Mouse (Mus musculus): Measurements from ENCODE around the gene Ifit3. TPM values are rescaled to one million over a fixed set of nuclear protein-coding genes. Genes with fewer than 3 reads are reported as not detected.
"Not testable (repeated sequence)": the region's sequence is repeated elsewhere in the genome, so short reads cannot be mapped to it uniquely, and the experiment has no call there.

The Ifit3 gene
- polyA plus RNA-seq (2011; ENCODE audit: insufficient read depth, insufficient read length, low read depth, missing spikeins): 3.0 and 4.9 TPM in 2 replicates

DNA sequence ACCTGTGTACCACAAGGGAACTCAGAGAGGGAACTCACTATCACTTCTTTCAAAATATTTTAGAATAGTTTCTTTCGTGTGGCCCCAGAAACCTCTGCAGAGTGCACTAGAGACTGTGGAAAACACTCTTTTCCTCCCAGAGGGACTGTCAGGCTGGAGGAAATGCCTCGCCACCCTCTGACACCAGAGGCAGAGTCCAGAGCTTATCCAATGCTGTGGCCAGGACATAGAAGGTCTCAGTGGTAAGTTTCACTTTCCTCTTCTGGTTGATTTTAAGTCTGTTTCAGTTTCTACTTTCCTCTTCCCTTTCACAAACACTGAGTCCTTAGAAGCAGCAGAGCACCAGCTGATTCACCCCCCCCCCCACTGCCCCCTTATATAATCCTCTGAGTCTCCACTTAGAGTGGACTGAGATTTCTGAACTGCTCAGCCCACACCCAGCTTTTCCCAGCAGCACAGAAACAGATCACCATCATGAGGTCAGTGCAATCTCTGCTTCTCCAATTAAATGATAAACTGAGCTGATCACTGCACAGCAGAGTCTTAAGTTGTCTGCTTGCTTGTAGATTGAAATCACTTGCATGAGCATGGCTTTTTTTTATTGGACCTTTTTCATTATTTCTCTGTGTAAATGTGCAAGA is at the start of gene Ifit3:
Gene Ifit3, plus strand, starts transcription at position 406 of the 641 bp plus-strand sequence.
- not testable (repeated sequence) for H3K36me3 ChIP-seq (ENCODE audit: control insufficient read depth, insufficient read depth, low read length, poor library complexity, severe bottlenecking); H3K4me1 ChIP-seq (ENCODE audit: control insufficient read depth, insufficient read depth, low read length); H3K27me3 ChIP-seq (ENCODE audit: control insufficient read depth, insufficient read depth, low read length, poor library complexity, severe bottlenecking); H3K27ac ChIP-seq (ENCODE audit: insufficient read depth, low read length); H3K9me3 ChIP-seq (replicated peaks; ENCODE audit: control insufficient read depth, insufficient read depth, low read length, poor library complexity, severe bottlenecking); H3K4me3 ChIP-seq (ENCODE audit: low read depth, low read length); H3K9ac ChIP-seq (ENCODE audit: low read depth, poor library complexity, severe bottlenecking)

DNA sequence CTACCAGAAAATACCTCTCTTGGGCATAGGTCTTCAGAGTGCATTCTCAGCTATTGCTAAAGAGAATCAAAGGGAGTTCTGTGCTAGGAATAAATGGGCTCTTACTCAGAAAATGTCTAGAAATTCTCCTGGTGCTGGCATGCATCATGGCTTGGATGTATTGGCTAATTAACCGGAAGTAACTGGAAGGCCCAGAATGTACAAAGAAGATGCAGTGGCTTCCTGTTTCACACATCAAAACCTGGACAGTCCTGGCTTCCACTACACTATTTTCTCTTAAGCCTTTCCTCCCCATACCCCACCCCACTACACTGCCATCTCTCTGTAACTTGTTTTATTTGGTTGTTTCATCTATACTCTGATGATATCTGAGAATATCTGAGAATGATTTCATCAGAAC is 43.9 kb upstream of the Ifit3 start:
- no peak for TF ChIP-seq POLR2A (IDR thresholded peaks at IDR 0.05; ENCODE audit: insufficient read depth, low read length)
- no peak for TF ChIP-seq CTCF (IDR thresholded peaks at IDR 0.05; ENCODE audit: low read depth, low read length)
- TF ChIP-seq EP300 (IDR thresholded peaks at IDR 0.05; ENCODE audit: insufficient read depth, low read depth, low read length): no peak
- no peaks in the 10 kb centered on the region for H3K9me3 ChIP-seq (replicated peaks; ENCODE audit: control insufficient read depth, insufficient read depth, low read length, poor library complexity, severe bottlenecking)
- H3K27me3 ChIP-seq (ENCODE audit: control insufficient read depth, insufficient read depth, low read length, poor library complexity, severe bottlenecking): no peaks in the 10 kb centered on the region; the same call in 1 of the 2 replicates
- H3K9ac ChIP-seq (ENCODE audit: low read depth, poor library complexity, severe bottlenecking): no peak overlapping the region
- H3K36me3 ChIP-seq (ENCODE audit: control insufficient read depth, insufficient read depth, low read length, poor library complexity, severe bottlenecking): no peaks in the 10 kb centered on the region
- H3K4me1 ChIP-seq (ENCODE audit: control insufficient read depth, insufficient read depth, low read length): no peaks in the 10 kb centered on the region
- no peak overlapping the region for H3K4me3 ChIP-seq (ENCODE audit: low read depth, low read length)
- no peak overlapping the region for H3K27ac ChIP-seq (ENCODE audit: insufficient read depth, low read length)

DNA sequence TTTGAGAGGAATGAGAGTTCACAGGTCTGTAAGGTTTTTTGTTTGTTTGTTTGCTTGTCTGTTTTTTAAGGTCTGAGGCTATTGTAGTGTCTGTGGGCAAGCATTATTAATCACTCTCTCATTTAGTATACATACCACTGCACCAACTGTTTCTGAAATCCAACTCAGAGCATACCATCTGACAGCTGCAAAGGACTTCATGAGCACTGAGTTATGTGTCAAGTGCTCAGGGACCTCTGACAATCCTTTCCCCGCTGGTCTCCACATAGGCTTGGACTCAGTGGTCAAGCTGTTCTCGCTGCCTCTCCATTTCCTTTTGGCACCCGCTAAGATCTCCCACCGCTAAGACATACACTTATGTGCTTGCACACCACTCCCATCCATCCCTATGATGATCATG is 37.1 kb upstream of the Ifit3 start:
- Histone ChIP-seq H3K36me3 (ENCODE audit: control insufficient read depth, insufficient read depth, low read length, poor library complexity, severe bottlenecking) (no peaks in the 10 kb centered on the region), H3K9me3 (replicated peaks; ENCODE audit: control insufficient read depth, insufficient read depth, low read length, poor library complexity, severe bottlenecking) (no peaks in the 10 kb centered on the region), H3K27me3 (ENCODE audit: control insufficient read depth, insufficient read depth, low read length, poor library complexity, severe bottlenecking) (no peaks in the 10 kb centered on the region; the same call in 1 of the 2 replicates), H3K4me1 (ENCODE audit: control insufficient read depth, insufficient read depth, low read length) (no peaks in the 10 kb centered on the region), H3K27ac (ENCODE audit: insufficient read depth, low read length) (no peak overlapping the region), H3K9ac (ENCODE audit: low read depth, poor library complexity, severe bottlenecking) (no peak overlapping the region), H3K4me3 (ENCODE audit: low read depth, low read length) (no peak overlapping the region)
- no peak for TF ChIP-seq EP300 (IDR thresholded peaks at IDR 0.05; ENCODE audit: insufficient read depth, low read depth, low read length)
- TF ChIP-seq CTCF (IDR thresholded peaks at IDR 0.05; ENCODE audit: low read depth, low read length): no peak
- no peak for TF ChIP-seq POLR2A (IDR thresholded peaks at IDR 0.05; ENCODE audit: insufficient read depth, low read length)

DNA sequence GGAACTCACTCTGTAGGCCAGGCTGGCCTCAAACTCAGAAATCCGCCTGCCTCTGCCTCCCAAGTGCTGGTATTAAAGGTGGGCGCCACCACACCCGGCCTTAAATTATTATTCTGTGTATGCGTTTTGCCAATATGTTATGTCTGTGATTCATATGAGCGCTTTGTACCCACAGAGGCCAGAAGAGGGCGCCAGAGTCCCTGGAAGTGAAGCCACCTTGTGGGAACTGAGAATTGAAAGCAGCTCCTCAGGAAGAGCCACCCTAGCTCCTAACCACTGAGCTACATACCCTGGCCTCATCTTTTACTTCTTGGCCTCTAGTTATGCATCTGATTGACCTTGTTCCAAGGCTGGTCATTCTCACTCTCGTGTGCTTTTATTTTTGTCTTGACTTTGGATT is 35.4 kb upstream of the Ifit3 start:
- Histone ChIP-seq H3K27me3 (ENCODE audit: control insufficient read depth, insufficient read depth, low read length, poor library complexity, severe bottlenecking) (no peaks in the 10 kb centered on the region; the same call in 1 of the 2 replicates), H3K27ac (ENCODE audit: insufficient read depth, low read length) (no peak overlapping the region), H3K9me3 (replicated peaks; ENCODE audit: control insufficient read depth, insufficient read depth, low read length, poor library complexity, severe bottlenecking) (no peaks in the 10 kb centered on the region), H3K4me1 (ENCODE audit: control insufficient read depth, insufficient read depth, low read length) (no peaks in the 10 kb centered on the region), H3K9ac (ENCODE audit: low read depth, poor library complexity, severe bottlenecking) (no peak overlapping the region), H3K36me3 (ENCODE audit: control insufficient read depth, insufficient read depth, low read length, poor library complexity, severe bottlenecking) (no peaks in the 10 kb centered on the region), H3K4me3 (ENCODE audit: low read depth, low read length) (no peak overlapping the region)
- TF ChIP-seq EP300 (IDR thresholded peaks at IDR 0.05; ENCODE audit: insufficient read depth, low read depth, low read length): no peak
- TF ChIP-seq CTCF (IDR thresholded peaks at IDR 0.05; ENCODE audit: low read depth, low read length): peak; percentile 80
- no peak for TF ChIP-seq POLR2A (IDR thresholded peaks at IDR 0.05; ENCODE audit: insufficient read depth, low read length)

DNA sequence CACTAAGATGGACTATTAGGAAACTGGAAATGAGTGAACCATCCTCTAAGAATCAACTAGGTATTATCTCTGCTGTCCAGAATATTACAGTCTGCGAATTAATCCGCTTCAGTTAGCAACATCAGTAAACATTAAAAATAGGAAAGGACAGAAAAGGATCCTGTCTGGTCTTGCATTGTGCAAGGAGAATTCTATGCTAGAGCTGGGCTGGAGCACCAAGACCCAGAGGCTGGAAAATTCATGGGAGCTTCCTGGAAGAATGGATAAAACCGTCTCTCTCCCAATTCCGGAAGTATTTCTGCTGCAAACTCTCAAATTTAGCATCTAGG is 33.2 kb upstream of the Ifit3 start:
- no peak overlapping the region for H3K4me3 ChIP-seq (ENCODE audit: low read depth, low read length)
- H3K27me3 ChIP-seq (ENCODE audit: control insufficient read depth, insufficient read depth, low read length, poor library complexity, severe bottlenecking): no peaks in the 10 kb centered on the region; the same call in 1 of the 2 replicates
- H3K36me3 ChIP-seq (ENCODE audit: control insufficient read depth, insufficient read depth, low read length, poor library complexity, severe bottlenecking): no peaks in the 10 kb centered on the region
- 0 out of 2 replicates have a peak overlapping the region, but pooled peaks have one; percentile 41 for H3K9ac ChIP-seq (ENCODE audit: low read depth, poor library complexity, severe bottlenecking)
- no peaks in the 10 kb centered on the region for H3K9me3 ChIP-seq (replicated peaks; ENCODE audit: control insufficient read depth, insufficient read depth, low read length, poor library complexity, severe bottlenecking)
- H3K27ac ChIP-seq (ENCODE audit: insufficient read depth, low read length): no peak overlapping the region
- H3K4me1 ChIP-seq (ENCODE audit: control insufficient read depth, insufficient read depth, low read length): no peaks in the 10 kb centered on the region
- TF ChIP-seq CTCF (IDR thresholded peaks at IDR 0.05; ENCODE audit: low read depth, low read length): no peak
- no peak for TF ChIP-seq POLR2A (IDR thresholded peaks at IDR 0.05; ENCODE audit: insufficient read depth, low read length)
- no peak for TF ChIP-seq EP300 (IDR thresholded peaks at IDR 0.05; ENCODE audit: insufficient read depth, low read depth, low read length)

DNA sequence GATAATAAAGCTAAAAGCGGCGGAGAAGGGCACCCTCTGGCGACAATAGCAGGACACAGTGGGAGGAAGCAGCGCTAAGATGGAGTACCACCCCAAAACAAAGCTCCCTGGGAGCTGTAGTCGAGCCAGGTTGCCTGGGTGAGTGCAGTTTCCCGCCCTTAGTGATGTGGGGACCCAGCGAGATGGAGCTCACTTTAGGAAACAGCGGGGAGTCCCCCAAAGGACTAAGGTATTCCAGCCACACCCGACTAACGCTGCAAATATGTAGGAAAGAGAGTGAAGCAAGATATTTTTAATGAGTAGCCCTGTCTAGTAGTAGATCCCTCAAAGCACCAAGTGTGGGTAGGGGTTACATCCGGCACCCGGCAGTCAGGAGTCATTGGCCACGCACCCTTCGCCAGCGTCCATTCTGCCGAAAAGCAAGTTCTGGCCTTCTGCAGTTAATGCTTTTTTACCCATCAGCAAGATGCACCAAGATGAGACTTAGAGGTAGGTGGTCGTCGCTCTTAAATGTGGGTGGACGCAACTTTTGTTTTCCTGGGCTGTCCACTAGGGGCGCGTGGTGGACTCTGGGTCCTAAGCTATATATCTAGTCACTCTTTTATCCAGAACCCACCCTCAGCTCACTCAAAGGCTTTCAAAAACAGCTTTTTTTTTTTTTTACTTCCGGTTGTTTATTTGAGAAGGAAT is 32.7 kb upstream of the Ifit3 start, which contains the start of gene Ifit2:
Gene Ifit2, plus strand, starts transcription at position 161 of the 690 bp plus-strand sequence.
- TF ChIP-seq POLR2A (IDR thresholded peaks at IDR 0.05; ENCODE audit: insufficient read depth, low read length): no peak
- TF ChIP-seq CTCF (IDR thresholded peaks at IDR 0.05; ENCODE audit: low read depth, low read length): peak; percentile 47
- Histone ChIP-seq H3K27me3 (ENCODE audit: control insufficient read depth, insufficient read depth, low read length, poor library complexity, severe bottlenecking) (no peaks in the 10 kb centered on the region; the same call in 1 of the 2 replicates), H3K4me1 (ENCODE audit: control insufficient read depth, insufficient read depth, low read length) (no peaks in the 10 kb centered on the region), H3K27ac (ENCODE audit: insufficient read depth, low read length) (no peak within 1 kb of the TSS), H3K36me3 (ENCODE audit: control insufficient read depth, insufficient read depth, low read length, poor library complexity, severe bottlenecking) (no peaks in the 10 kb centered on the region), H3K9me3 (replicated peaks; ENCODE audit: control insufficient read depth, insufficient read depth, low read length, poor library complexity, severe bottlenecking) (no peaks in the 10 kb centered on the region), H3K4me3 (ENCODE audit: low read depth, low read length) (peak within 1 kb of the TSS; percentile 70), H3K9ac (ENCODE audit: low read depth, poor library complexity, severe bottlenecking) (0 out of 2 replicates have a peak within 1 kb of the TSS, but pooled peaks have one; percentile 41)

Data from ES-Bruce4 (cell line).